Mouse (Mus musculus) erythroblast, embryonic 14.5 days (primary cell): Measurements from ENCODE around the gene 4930523C07Rik.

ENCODE experiments used
- GATA1 ChIP-seq: IDR thresholded peaks from 2 replicates; pipeline ENCODE4 v1.6.1; 2012; ENCODE audit warnings: low read length, inconsistent platforms, mixed read lengths
- TAL1 ChIP-seq: IDR thresholded peaks from 3 replicates; pipeline ENCODE4 v1.6.1; 2012; ENCODE audit warnings: low read length, inconsistent platforms, mixed read lengths

- TF ChIP-seq GATA1 (no peak), TAL1 (no peak)
Measured at GRCm38 (mm10) chr1:160057657-160058056, 13.5 kb downstream of the 4930523C07Rik start.
